Mouse (Mus musculus) 3T3-L1 (cell line): ENCODE measurements at regions not wholly inside any gene's neighbourhood (a gene's known extent, or its start where the extent isn't known, plus 50 kb on each side); places are given as distances from the start of the nearest gene placed in this dataset.
"Not testable (repeated sequence)": the region's sequence is repeated elsewhere in the genome, so short reads cannot be mapped to it uniquely, and the experiment has no call there.

ENCODE experiments used
- DNase-seq: peaks from one replicate; pipeline ENCODE4 v3.0.0-alpha.2; 2015; ENCODE audit warnings: low read depth, low spot score

DNA sequence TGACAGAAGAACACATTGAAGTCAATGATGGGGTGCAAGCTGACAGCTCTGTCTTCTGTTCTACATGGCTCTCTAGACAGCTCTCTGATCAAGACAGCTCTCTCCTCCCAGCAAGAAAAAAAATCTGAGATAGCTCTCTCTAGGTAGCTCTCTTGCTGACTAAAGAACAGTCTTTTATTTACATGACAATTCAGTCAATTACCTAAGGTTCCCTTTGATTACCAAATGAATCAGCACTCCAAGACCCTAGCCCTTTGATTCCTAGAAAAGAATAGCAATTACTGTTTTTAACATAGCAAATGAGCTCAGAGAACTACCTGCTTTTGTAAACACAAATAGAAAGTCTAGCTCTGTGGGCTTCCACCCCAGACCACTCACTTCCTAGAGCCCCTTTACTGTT is 264.1 kb downstream of the Gm6685 start:
- no peak for DNase-seq

DNA sequence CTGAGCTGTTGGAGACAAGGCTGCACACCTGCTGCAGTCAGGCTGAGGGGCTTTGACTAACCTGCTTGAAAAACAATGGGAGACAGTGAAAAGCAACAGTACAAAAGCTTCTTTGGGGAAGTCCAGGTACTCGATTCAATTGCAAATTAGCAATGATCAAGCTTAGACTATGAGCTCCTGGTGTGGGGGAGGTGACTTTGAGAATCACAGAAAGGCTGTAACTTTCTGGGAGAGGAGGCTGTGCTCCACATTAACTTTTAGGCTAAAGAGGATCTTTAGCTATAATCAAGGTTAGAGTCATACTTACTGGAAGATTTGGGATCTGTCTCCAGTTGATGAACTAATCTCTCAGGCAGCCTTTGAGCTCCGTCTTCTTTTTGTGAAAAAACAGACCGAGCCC is 303.4 kb downstream of the Gm6685 start:
- not testable (repeated sequence) for DNase-seq

GRCm38 (mm10) chr11:28035538-28035937 is 304.1 kb downstream of the Gm6685 start:
- DNase-seq, result not testable (repeated sequence)

DNA sequence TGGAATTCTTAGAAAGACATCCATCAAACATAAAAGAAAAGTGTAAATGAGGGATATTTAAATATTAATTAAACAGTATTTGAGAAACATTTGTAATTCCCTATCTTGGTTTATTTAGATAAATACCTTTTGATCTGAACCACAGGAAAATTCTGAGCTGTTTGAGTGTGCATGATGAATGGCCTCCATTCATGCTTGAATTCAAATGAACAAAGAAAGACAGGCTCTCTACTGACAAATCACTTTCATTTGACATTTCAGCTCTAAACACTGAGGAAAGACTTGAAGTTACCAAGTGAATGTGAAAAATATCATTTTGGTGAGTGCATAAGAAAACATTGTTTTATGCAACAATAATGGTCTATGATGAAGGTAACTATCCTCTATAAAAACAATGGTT is 316.8 kb downstream of the Gm6685 start:
- DNase-seq, result no peak

- peak; percentile 42 for DNase-seq
Observed at GRCm38 (mm10) chr11:28020762-28021161, 318.9 kb downstream of the Gm6685 start.
